Mouse (Mus musculus) embryonic facial prominence, embryonic 14.5 days (tissue): Measurements from ENCODE around the gene Copz2. TPM values are rescaled to one million over a fixed set of nuclear protein-coding genes. Genes with fewer than 3 reads are reported as not detected.
A peak's percentile ranks its signal among the peaks of the same experiment; 100 is the strongest.
"Not testable (repeated sequence)": the region's sequence is repeated elsewhere in the genome, so short reads cannot be mapped to it uniquely, and the experiment has no call there.

Source experiments
- ATAC-seq: fragments of 200-750 bp; cut with Nextera tagmentation; 2 replicates; pipeline ENCODE4 v1.8.0; 2017; ENCODE audit warnings: low read depth, moderate number of reproducible peaks, moderate TSS enrichment
- DNase-seq: peaks from one replicate; pipeline ENCODE4 v3.0.0-alpha.2; 2015; ENCODE audit warnings: low spot score
- H3K27ac ChIP-seq: fragments of 300-500 bp; sonication (generic); replicated peaks from 2 replicates; pipeline ENCODE4 v1.5.1; 2014; ENCODE audit warnings: low read depth, mild to moderate bottlenecking, low read length, moderate library complexity
- H3K27me3 ChIP-seq: fragments of 300-500 bp; sonication (generic); replicated peaks from 2 replicates; pipeline ENCODE4 v1.6.1; 2014; ENCODE audit warnings: low read length; ENCODE audit not compliant: control insufficient read depth, insufficient read depth
- H3K36me3 ChIP-seq: fragments of 300-500 bp; sonication (generic); 2 replicates; pipeline ENCODE4 v1.6.1; 2014; ENCODE audit warnings: low read length, mixed read lengths; ENCODE audit not compliant: control insufficient read depth, insufficient read depth
- H3K4me1 ChIP-seq: fragments of 300-500 bp; sonication (generic); 2 replicates; pipeline ENCODE4 v1.6.1; 2014; ENCODE audit warnings: antibody characterized with exemption, low read length; ENCODE audit not compliant: control insufficient read depth, insufficient read depth
- H3K4me2 ChIP-seq: fragments of 300-500 bp; sonication (generic); 2 replicates; pipeline ENCODE4 v1.6.1; 2014; ENCODE audit warnings: low read depth, mild to moderate bottlenecking, low read length, moderate library complexity, mixed read lengths
- H3K4me3 ChIP-seq: fragments of 300-500 bp; sonication (generic); 2 replicates; pipeline ENCODE4 v1.5.1; 2014; ENCODE audit warnings: low read depth, mild to moderate bottlenecking, low read length
- H3K9ac ChIP-seq: fragments of 300-500 bp; sonication (generic); 2 replicates; pipeline ENCODE4 v1.6.1; 2014; ENCODE audit warnings: low read depth, mild to moderate bottlenecking, low read length, moderate library complexity, mixed read lengths
- H3K9me3 ChIP-seq: fragments of 300-500 bp; sonication (generic); 2 replicates; pipeline ENCODE4 v1.6.1; 2016; ENCODE audit warnings: low read length; ENCODE audit not compliant: control insufficient read depth
- WGBS: fragments of 180-500 bp; shearing (Covaris S2); extraction: QIAGEN DNeasy Blood & Tissue Kit; methylation state at CpG from one replicate; pipeline ENCODE4 v1.1.7; 2014; 5-methylcytosine and 5-hydroxymethylcytosine counted together
- polyA plus RNA-seq: library from polyadenylated mRNA; unstranded; fragments of >200 nt; fragmentation: Nextera tagmentation; extraction: Ambion mirVana; gene quantifications from 2 replicates; pipeline ENCODE4 v1.2.1, GENCODE M21; 2014

Copz2 gene
- polyA plus RNA-seq, 1 experiment from 2014 or later = 237 TPM

DNA sequence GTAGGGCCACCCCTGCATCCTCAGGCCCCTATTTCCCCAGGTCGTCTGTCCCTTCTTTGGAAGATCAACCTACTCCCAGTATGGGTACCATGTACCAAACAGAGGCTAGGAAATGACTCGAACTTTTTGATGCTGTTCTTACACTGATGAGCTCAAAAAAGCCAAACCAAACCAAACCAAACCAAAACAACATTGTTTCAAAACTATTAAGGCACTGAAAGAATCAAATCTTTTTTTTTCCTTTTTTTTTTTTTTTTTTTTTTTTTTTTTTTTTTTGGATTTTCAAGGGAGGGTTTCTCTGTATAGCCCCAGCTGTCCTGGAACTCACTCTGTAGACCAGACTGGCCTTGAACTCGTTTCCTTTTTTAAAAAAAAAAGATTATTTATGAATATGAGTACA lies 6.0 kb upstream of the Copz2 start:
- ATAC-seq = no peak
- H3K27ac ChIP-seq = no peak overlapping the region
- no peak overlapping the region for H3K4me3 ChIP-seq
- no peak overlapping the region for H3K4me2 ChIP-seq
- no peaks in the 10 kb centered on the region for H3K9me3 ChIP-seq
- no peaks in the 10 kb centered on the region for H3K4me1 ChIP-seq
- H3K9ac ChIP-seq = no peak overlapping the region
- WGBS = 66% methylated on average over 3 of the region's 3 CpGs
- H3K36me3 ChIP-seq = no peaks in the 10 kb centered on the region
- DNase-seq = no peak
- no peaks in the 10 kb centered on the region for H3K27me3 ChIP-seq

DNA sequence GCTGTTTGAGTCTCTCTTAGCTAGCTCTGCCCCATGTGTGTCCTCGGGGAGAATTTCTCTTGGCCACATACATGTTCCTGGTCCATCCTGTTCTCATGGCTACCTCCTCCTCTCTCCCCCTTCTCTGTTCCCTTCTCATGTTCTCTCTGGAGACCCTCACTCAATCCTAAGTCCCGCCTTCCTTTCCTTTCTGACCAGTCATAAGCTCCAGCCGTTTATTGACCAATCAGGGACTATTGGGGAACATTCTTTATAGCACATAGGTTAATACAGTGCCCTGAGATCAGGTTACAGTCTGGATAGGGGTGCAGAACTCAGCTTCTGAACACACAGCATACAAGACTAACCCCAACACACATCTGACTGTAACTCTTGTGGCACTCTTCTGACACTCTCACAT lies 2.4 kb upstream of the Copz2 start:
- no peaks in the 10 kb centered on the region for H3K36me3 ChIP-seq
- WGBS = 53% methylated on average over 3 of the region's 3 CpGs
- H3K9me3 ChIP-seq = no peaks in the 10 kb centered on the region
- no peak for DNase-seq
- no peak for ATAC-seq
- no peak overlapping the region for H3K27ac ChIP-seq
- H3K4me2 ChIP-seq = no peak overlapping the region
- H3K4me3 ChIP-seq = no peak overlapping the region
- no peaks in the 10 kb centered on the region for H3K27me3 ChIP-seq
- H3K4me1 ChIP-seq = peaks cover 9% of the 10 kb centered on the region
- H3K9ac ChIP-seq = no peak overlapping the region

DNA sequence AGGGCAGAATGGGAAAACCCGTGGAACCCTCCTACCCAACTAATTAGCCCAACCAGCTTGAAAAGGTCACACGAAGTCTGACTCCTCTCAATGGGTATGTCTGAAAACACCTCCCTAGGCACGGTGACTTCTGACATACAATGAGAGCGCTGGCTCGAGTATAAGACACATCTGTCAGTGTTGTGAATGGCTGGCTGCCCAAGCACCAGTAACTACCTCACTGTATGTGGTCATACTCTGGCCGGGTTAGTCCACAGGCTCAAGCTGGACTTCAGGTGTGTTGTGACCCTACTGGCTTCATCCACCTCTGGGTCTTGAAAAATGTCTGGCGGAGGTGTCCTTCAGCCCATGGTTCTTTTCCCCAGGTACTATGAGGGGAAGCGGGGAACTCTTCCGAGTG lies 976 bp upstream of the Copz2 start:
- 74% methylated on average over 9 of the region's 9 CpGs for WGBS
- H3K27me3 ChIP-seq = no peaks in the 10 kb centered on the region

DNA sequence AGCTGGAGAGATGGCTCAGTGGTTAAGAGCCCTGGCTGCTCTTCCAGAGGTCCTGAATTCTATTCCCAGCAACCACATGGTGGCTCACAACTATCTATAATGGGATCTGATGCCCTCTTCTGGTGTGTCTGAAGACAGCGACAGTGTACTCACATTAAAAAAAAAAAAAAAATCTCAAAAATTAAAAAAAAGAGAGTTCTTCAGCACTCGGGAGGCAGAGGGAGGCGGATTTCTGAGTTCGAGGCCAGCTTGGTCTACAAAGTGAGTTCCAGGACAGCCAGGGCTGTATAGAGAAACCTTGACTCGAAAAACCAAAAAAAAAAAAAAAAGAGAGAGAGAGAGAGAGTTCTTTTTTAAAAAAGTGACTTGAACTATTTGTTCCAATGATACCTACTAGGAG lies 525 bp upstream of the Copz2 start:
- H3K9me3 ChIP-seq, H3K27me3 ChIP-seq, H3K27ac ChIP-seq, DNase-seq, ATAC-seq, H3K36me3 ChIP-seq, H3K4me1 ChIP-seq: not testable (repeated sequence)
- WGBS = 70% methylated on average over 5 of the region's 5 CpGs
- Histone ChIP-seq H3K9ac (peak overlapping the region; percentile 82; the same call in 1 of the 2 replicates), H3K4me3 (peak overlapping the region; percentile 56), H3K4me2 (peak overlapping the region; percentile 77)

More for the DNA sequence above, 976 bp upstream of the Copz2 start:
- Histone ChIP-seq H3K4me2 (no peak overlapping the region), H3K36me3 (no peaks in the 10 kb centered on the region), H3K4me3 (no peak overlapping the region), H3K9ac (no peak overlapping the region), H3K9me3 (no peaks in the 10 kb centered on the region), H3K4me1 (peaks cover 9% of the 10 kb centered on the region), H3K27ac (no peak overlapping the region)
- DNase-seq (no peak), ATAC-seq (no peak)

DNA sequence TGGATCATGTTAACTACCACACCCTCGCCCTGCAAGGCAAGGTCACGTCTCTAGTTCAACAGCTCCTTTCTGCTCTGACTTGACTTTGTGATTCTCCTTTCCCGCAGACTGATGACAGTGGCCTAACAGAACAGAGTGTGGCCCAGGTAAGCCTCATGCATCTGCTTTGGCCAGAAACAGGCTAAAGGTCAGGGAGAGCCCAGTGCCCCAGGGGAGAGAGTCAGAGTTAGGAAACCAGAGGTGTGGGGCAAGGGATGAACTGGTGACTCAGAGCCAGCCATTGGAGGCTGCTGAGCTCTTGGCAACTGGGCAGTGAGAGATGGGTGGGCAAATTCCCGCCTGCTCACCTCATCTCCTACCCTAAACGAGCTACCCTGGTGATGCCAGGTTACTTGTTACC lies 7.8 kb downstream of the Copz2 start:
- Histone ChIP-seq H3K27me3 (no peaks in the 10 kb centered on the region), H3K4me2 (no peak overlapping the region), H3K9me3 (no peaks in the 10 kb centered on the region), H3K4me1 (peaks cover 9% of the 10 kb centered on the region; the same call in 1 of the 2 replicates), H3K36me3 (peaks cover 17% of the 10 kb centered on the region; the same call in 1 of the 2 replicates), H3K4me3 (no peak overlapping the region), H3K27ac (no peak overlapping the region), H3K9ac (no peak overlapping the region)
- WGBS = 73% methylated on average over 5 of the region's 5 CpGs
- ATAC-seq (no peak), DNase-seq (no peak)

DNA sequence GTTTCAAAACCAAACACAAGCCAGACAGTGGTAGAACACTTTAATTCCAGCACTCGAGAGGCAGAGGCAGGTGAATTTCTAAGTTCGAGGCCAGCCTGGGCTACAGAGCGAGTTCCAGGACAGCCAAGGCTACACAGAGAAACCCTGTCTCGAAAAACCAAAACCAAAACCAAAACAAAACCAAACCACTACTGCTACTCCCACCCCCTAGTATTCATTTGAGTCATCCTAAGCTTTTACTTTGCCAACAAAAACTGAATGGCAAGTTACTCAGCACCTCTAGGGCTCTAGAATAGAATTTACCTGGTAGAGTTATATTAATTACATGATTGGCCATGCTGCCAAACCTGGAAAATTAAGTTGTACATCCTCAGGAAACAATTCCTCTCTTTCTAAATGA lies 10.0 kb downstream of the Copz2 start:
- no peak for ATAC-seq
- WGBS = 83% methylated on average over 4 of the region's 4 CpGs
- Histone ChIP-seq H3K4me2 (no peak overlapping the region), H3K36me3 (peaks cover 14% of the 10 kb centered on the region; the same call in 1 of the 2 replicates), H3K27me3 (no peaks in the 10 kb centered on the region), H3K27ac (no peak overlapping the region), H3K4me1 (peaks cover 17% of the 10 kb centered on the region), H3K9me3 (no peaks in the 10 kb centered on the region), H3K4me3 (no peak overlapping the region), H3K9ac (no peak overlapping the region)
- DNase-seq = no peak

DNA sequence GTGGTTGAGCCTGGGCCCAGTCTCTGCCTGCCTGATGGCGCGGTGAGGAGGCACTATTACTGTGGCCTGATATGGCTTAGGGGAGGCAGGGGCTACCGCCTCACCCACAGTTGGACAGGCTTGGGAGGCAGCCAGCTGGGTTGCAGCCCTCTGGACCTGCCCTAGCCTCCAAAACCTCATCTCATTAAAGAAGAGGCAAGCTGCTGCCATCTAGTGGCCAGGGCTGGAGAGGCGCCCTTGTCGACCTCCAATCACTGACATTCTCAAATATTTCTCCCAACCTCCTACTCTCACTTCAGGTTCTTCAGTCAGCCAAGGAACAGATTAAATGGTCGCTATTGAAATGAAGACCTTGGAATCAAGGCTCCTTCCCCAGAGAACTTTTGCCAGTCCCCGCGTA lies 10.9 kb downstream of the Copz2 start:
- no peak overlapping the region for H3K9ac ChIP-seq
- no peak overlapping the region for H3K4me3 ChIP-seq
- DNase-seq (peak; percentile 89), ATAC-seq (peak; percentile 45)
- WGBS = 7% methylated on average over 8 of the region's 8 CpGs
- no peaks in the 10 kb centered on the region for H3K27me3 ChIP-seq
- H3K4me2 ChIP-seq = peak overlapping the region; percentile 87
- H3K4me1 ChIP-seq = peaks cover 17% of the 10 kb centered on the region
- peak overlapping the region; percentile 80 for H3K27ac ChIP-seq
- H3K36me3 ChIP-seq = peaks cover 7% of the 10 kb centered on the region; the same call in 1 of the 2 replicates
- H3K9me3 ChIP-seq = no peaks in the 10 kb centered on the region

DNA sequence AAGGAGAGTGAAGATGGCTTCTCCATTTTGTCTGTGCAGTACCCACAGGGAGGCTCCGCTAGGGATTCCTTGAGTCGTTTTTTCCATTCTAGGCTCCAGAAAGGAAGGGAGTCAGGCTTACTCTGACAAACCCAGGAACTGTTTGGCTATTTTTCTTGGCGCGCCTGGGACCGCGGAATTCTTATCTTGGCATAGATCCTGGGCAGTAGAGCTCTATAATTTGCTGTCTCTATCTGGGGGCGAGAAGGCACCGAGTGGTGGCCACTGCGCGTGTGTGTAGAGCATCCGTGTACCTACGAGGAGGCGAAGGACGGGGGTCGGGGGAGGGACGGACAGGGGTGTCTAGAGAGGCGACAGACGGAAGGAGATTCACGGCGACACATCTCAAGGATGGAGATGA lies 11.8 kb downstream of the Copz2 start:
- H3K4me1 ChIP-seq = peaks cover 17% of the 10 kb centered on the region
- H3K27ac ChIP-seq = peak overlapping the region; percentile 80
- ATAC-seq (peak; percentile 37), DNase-seq (peak; percentile 90)
- peak overlapping the region; percentile 87 for H3K4me2 ChIP-seq
- H3K9me3 ChIP-seq = no peaks in the 10 kb centered on the region
- H3K27me3 ChIP-seq = no peaks in the 10 kb centered on the region
- peak overlapping the region; percentile 40 for H3K4me3 ChIP-seq
- 1% methylated on average over 20 of the region's 20 CpGs for WGBS
- H3K9ac ChIP-seq = peak overlapping the region; percentile 57
- peaks cover 7% of the 10 kb centered on the region; the same call in 1 of the 2 replicates for H3K36me3 ChIP-seq

DNA sequence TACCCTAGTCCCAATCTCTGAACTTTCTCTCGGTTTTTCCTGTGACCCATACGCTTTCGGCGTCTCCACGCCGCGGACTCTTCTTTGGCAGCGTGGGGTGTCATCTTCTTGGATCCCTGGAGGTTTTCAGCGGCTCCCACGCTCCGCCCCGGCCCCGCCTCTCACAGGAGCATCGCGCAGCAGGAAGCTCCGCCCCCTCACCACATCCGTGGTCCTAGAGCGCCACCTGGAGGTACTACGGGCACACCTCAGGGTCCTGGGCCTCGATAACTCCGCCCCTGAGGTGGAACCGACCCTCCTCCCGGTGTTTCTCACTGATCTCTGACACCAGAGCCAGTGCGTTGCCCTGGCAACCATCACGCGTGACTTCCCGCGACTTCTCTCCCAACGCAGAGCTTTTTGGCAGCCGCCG lies 12.2 kb downstream of the Copz2 start:
- Histone ChIP-seq H3K36me3 (peaks cover 7% of the 10 kb centered on the region; the same call in 1 of the 2 replicates), H3K9ac (peak overlapping the region; percentile 57), H3K27me3 (no peaks in the 10 kb centered on the region), H3K4me2 (peak overlapping the region; percentile 87), H3K4me1 (peaks cover 17% of the 10 kb centered on the region), H3K27ac (peak overlapping the region; percentile 80; the same call in 1 of the 2 replicates), H3K4me3 (peak overlapping the region; percentile 40), H3K9me3 (no peaks in the 10 kb centered on the region)
- peak; percentile 87 for ATAC-seq
- 0% methylated on average over 31 of the region's 31 CpGs for WGBS
- peak; percentile 96 for DNase-seq
